Mouse (Mus musculus) stomach, postnatal 0 days (tissue): ENCODE measurements around the gene Krt31.

Source experiments
- CTCF ChIP-seq: IDR thresholded peaks from 2 replicates; pipeline ENCODE4 v1.5.1; 2016; ENCODE audit warnings: antibody characterized with exemption, low read depth, mild to moderate bottlenecking, moderate library complexity
- EP300 ChIP-seq: optimal IDR thresholded peaks from 2 replicates; pipeline ENCODE3; 2016; ENCODE audit warnings: antibody characterized with exemption

- TF ChIP-seq CTCF (no peak), EP300 (no peak)
These were observed 16.1 kb upstream of the Krt31 start for GRCm38 (mm10) chr11:100066236-100067010.
